Mouse (Mus musculus): ENCODE data around the gene Nexn. TPM values are rescaled to one million over a fixed set of nuclear protein-coding genes. Genes with fewer than 3 reads are reported as not detected.

Nexn gene
- polyA plus RNA-seq, 1 experiment from 2014 or later = 2.6 TPM

Other genes starting within 250 kb of the Nexn start
- 2.1 and 2.6 TPM in 2 replicates for gene Gipc2, start 100.1 kb downstream of the Nexn start, polyA plus RNA-seq (2015; fragmentation: Nextera tagmentation; extraction: Ambion mirVana)
- gene Dnajb4, start 56.0 kb downstream of the Nexn start, polyA plus RNA-seq (2015; fragmentation: Nextera tagmentation; extraction: Ambion mirVana) = 23.8 and 28.9 TPM in 2 replicates
- gene Fubp1, start 55.9 kb downstream of the Nexn start, polyA plus RNA-seq (2015; fragmentation: Nextera tagmentation; extraction: Ambion mirVana) = 399 and 412 TPM in 2 replicates
- 22.1 and 24.0 TPM in 2 replicates for gene Miga1, start 74.1 kb upstream of the Nexn start, polyA plus RNA-seq (2015; fragmentation: Nextera tagmentation; extraction: Ambion mirVana)
- gene Usp33, start 80.1 kb upstream of the Nexn start, polyA plus RNA-seq (2015; fragmentation: Nextera tagmentation; extraction: Ambion mirVana) = 64.7 and 69.5 TPM in 2 replicates
- gene Zzz3, start 129.1 kb upstream of the Nexn start, polyA plus RNA-seq (2015; fragmentation: Nextera tagmentation; extraction: Ambion mirVana) = 39.4 and 46.6 TPM in 2 replicates

All from forebrain, embryonic 13.5 days (tissue).